Mouse (Mus musculus) MEL (cell line): ENCODE measurements at regions not wholly inside any gene's neighbourhood (a gene's known extent, or its start where the extent isn't known, plus 50 kb on each side); places are given as distances from the start of the nearest gene placed in this dataset.

Source experiments
- DNase-seq: peaks from one replicate; pipeline ENCODE4 v3.0.0; 2011; ENCODE audit warnings: low read depth, low spot score
- H3K27ac ChIP-seq: 2 replicates; pipeline ENCODE4 v1.5.1; 2012; ENCODE audit warnings: low read depth, mild to moderate bottlenecking, control low read depth, low read length, moderate library complexity; ENCODE audit not compliant: control insufficient read depth
- H3K27me3 ChIP-seq, 2 experiments: fragments of 150-350 bp in 1 of 2; sonication (generic) in 1 of 2; 2 replicates each; pipeline ENCODE4 v1.6.1; 2012; ENCODE audit warnings: low read length in 2 of 2, mild to moderate bottlenecking in 2 of 2, improper control_type of control experiment in 1 of 2, moderate library complexity in 1 of 2; ENCODE audit not compliant: insufficient read depth in 2 of 2, control insufficient read depth in 1 of 2
- H3K36me3 ChIP-seq, 2 experiments: 2 replicates each; pipeline ENCODE4 v1.6.1; 2012 to 2014; ENCODE audit warnings: low read length in 2 of 2, improper control_type of control experiment in 1 of 2, inconsistent platforms in 1 of 2, mild to moderate bottlenecking in 1 of 2; ENCODE audit not compliant: insufficient read depth in 2 of 2, control insufficient read depth in 1 of 2
- H3K4me1 ChIP-seq, 2 experiments: fragments of 150-350 bp in 1 of 2; sonication (generic) in 1 of 2; 2 replicates each; pipeline ENCODE4 v1.6.1; 2012; ENCODE audit warnings: low read length in 2 of 2, improper control_type of control experiment in 1 of 2, mild to moderate bottlenecking in 1 of 2; ENCODE audit not compliant: insufficient read depth in 2 of 2, control insufficient read depth in 1 of 2
- H3K4me3 ChIP-seq, 2 experiments: fragments of 150-350 bp in 1 of 2; sonication (generic) in 1 of 2; 2 replicates each; pipeline ENCODE4 v1.5.1; 2012; ENCODE audit warnings: low read depth in 2 of 2, low read length in 2 of 2, mild to moderate bottlenecking in 2 of 2, moderate library complexity in 2 of 2, control low read depth in 1 of 2, improper control_type of control experiment in 1 of 2; ENCODE audit not compliant: control insufficient read depth in 1 of 2, insufficient read depth in 1 of 2
- H3K79me2 ChIP-seq: 2 replicates; pipeline ENCODE4 v1.6.1; 2012; ENCODE audit warnings: mild to moderate bottlenecking, low read length, moderate library complexity; ENCODE audit not compliant: control insufficient read depth, poor library complexity, insufficient read depth
- H3K9ac ChIP-seq: 2 replicates; pipeline ENCODE4 v1.6.1; 2012; ENCODE audit warnings: low read depth, mild to moderate bottlenecking, control low read depth, low read length, moderate library complexity; ENCODE audit not compliant: control insufficient read depth, poor library complexity, severe bottlenecking
- H3K9me3 ChIP-seq: fragments of 150-350 bp; sonication (generic); replicated peaks from 2 replicates; pipeline ENCODE4 v1.6.1; 2012; ENCODE audit warnings: mild to moderate bottlenecking, low read length, improper control_type of control experiment, moderate library complexity; ENCODE audit not compliant: insufficient read depth
- CHD1 ChIP-seq: IDR thresholded peaks from 2 replicates; pipeline ENCODE4 v1.6.1; 2012; ENCODE audit warnings: low read depth, mild to moderate bottlenecking, inconsistent platforms, low read length, improper control_type of control experiment
- CHD2 ChIP-seq: IDR thresholded peaks from 2 replicates; pipeline ENCODE4 v1.6.1; 2011; ENCODE audit warnings: low read length, improper control_type of control experiment
- CTCF ChIP-seq, 3 experiments: IDR thresholded peaks in 2 of 3; conservative IDR thresholded peaks in 1 of 3; 2 replicates each; pipeline ENCODE4 v1.5.1; 2011 to 2012; ENCODE audit warnings: low read length in 3 of 3, low read depth in 2 of 3, mild to moderate bottlenecking in 2 of 3, improper control_type of control experiment in 1 of 3, inconsistent platforms in 1 of 3, mixed read lengths in 1 of 3, moderate library complexity in 1 of 3; ENCODE audit not compliant: control insufficient read depth in 1 of 3, insufficient read depth in 1 of 3, poor library complexity in 1 of 3, severe bottlenecking in 1 of 3
- E2F4 ChIP-seq: IDR thresholded peaks from 2 replicates; pipeline ENCODE4 v1.6.1; 2011; ENCODE audit warnings: low read depth, low read length, improper control_type of control experiment, borderline replicate concordance
- ELF1 ChIP-seq: IDR thresholded peaks from 2 replicates; pipeline ENCODE4 v1.6.1; 2014; ENCODE audit warnings: low read depth, mild to moderate bottlenecking, inconsistent platforms, low read length, improper control_type of control experiment, moderate library complexity
- EP300 ChIP-seq, 2 experiments: IDR thresholded peaks; 2 replicates each; pipeline ENCODE4 v1.6.1; 2011; ENCODE audit warnings: improper control_type of control experiment in 2 of 2, low read length in 2 of 2, low read depth in 1 of 2, mild to moderate bottlenecking in 1 of 2
- ETS1 ChIP-seq: IDR thresholded peaks from 2 replicates; pipeline ENCODE4 v1.6.1; 2012; ENCODE audit warnings: low read depth, mild to moderate bottlenecking, inconsistent platforms, low read length, improper control_type of control experiment, moderate library complexity
- GABPA ChIP-seq: IDR thresholded peaks from 2 replicates; pipeline ENCODE4 v1.6.1; 2012; ENCODE audit warnings: low read depth, mild to moderate bottlenecking, inconsistent platforms, low read length, improper control_type of control experiment, moderate library complexity
- GATA1 ChIP-seq: IDR thresholded peaks from 2 replicates; pipeline ENCODE4 v1.6.1; 2011; ENCODE audit warnings: low read depth, low read length, improper control_type of control experiment
- HCFC1 ChIP-seq: IDR thresholded peaks from 2 replicates; pipeline ENCODE4 v1.6.1; 2012; ENCODE audit warnings: low read depth, mild to moderate bottlenecking, inconsistent platforms, low read length, improper control_type of control experiment, moderate library complexity
- KAT2A ChIP-seq: conservative IDR thresholded peaks from 2 replicates; pipeline ENCODE4 v1.6.1; 2012; ENCODE audit warnings: low read depth, low read length, improper control_type of control experiment, inconsistent platforms
- MAFK ChIP-seq: IDR thresholded peaks from 2 replicates; pipeline ENCODE4 v1.6.1; 2011; ENCODE audit warnings: low read depth, mild to moderate bottlenecking, low read length, improper control_type of control experiment, borderline replicate concordance
- MAZ ChIP-seq: IDR thresholded peaks from 2 replicates; pipeline ENCODE4 v1.6.1; 2012; ENCODE audit warnings: low read depth, mild to moderate bottlenecking, inconsistent platforms, low read length, improper control_type of control experiment
- MEF2A ChIP-seq: IDR thresholded peaks from 2 replicates; pipeline ENCODE4 v1.6.1; 2014; ENCODE audit warnings: low read depth, mild to moderate bottlenecking, inconsistent platforms, low read length, improper control_type of control experiment; ENCODE audit not compliant: poor library complexity, insufficient replicate concordance, severe bottlenecking; ENCODE audit errors: extremely low read depth
- MYB ChIP-seq: IDR thresholded peaks from 2 replicates; pipeline ENCODE4 v1.6.1; 2011; ENCODE audit warnings: mild to moderate bottlenecking, low read depth, low read length, improper control_type of control experiment
- MYC ChIP-seq: IDR thresholded peaks from 2 replicates; pipeline ENCODE4 v1.6.1; 2011; ENCODE audit warnings: low read depth, mild to moderate bottlenecking, low read length, improper control_type of control experiment, moderate library complexity
- POLR2A ChIP-seq, 2 experiments: IDR thresholded peaks; 2 replicates each; pipeline ENCODE4 v1.6.1; 2011 to 2012; ENCODE audit warnings: low read length in 2 of 2, mild to moderate bottlenecking in 2 of 2, control low read depth in 1 of 2, improper control_type of control experiment in 1 of 2, low read depth in 1 of 2, moderate library complexity in 1 of 2; ENCODE audit not compliant: control insufficient read depth in 1 of 2, insufficient read depth in 1 of 2, poor library complexity in 1 of 2
- POLR2AphosphoS2 ChIP-seq: IDR thresholded peaks from 2 replicates; pipeline ENCODE4 v1.6.1; 2011; ENCODE audit warnings: low read length, improper control_type of control experiment
- POLR2AphosphoS5 ChIP-seq: IDR thresholded peaks from 2 replicates; pipeline ENCODE4 v1.6.1; 2012; ENCODE audit warnings: low read depth, borderline replicate concordance, mild to moderate bottlenecking, inconsistent platforms, low read length, moderate library complexity, mixed read lengths
- RCOR1 ChIP-seq: IDR thresholded peaks from 2 replicates; pipeline ENCODE4 v1.6.1; 2012; ENCODE audit warnings: low read depth, mild to moderate bottlenecking, inconsistent platforms, low read length, improper control_type of control experiment
- SIN3A ChIP-seq: IDR thresholded peaks from 2 replicates; pipeline ENCODE4 v1.6.1; 2012; ENCODE audit warnings: low read length, improper control_type of control experiment, inconsistent platforms
- SMC3 ChIP-seq: IDR thresholded peaks from 2 replicates; pipeline ENCODE4 v1.6.1; 2011; ENCODE audit warnings: low read depth, low read length, improper control_type of control experiment
- TAL1 ChIP-seq: IDR thresholded peaks from 2 replicates; pipeline ENCODE4 v1.6.1; 2012; ENCODE audit warnings: mild to moderate bottlenecking, inconsistent platforms, low read length, moderate library complexity, mixed read lengths
- TBP ChIP-seq: IDR thresholded peaks from 2 replicates; pipeline ENCODE4 v1.8.0; 2011; ENCODE audit warnings: low read depth, low read length, improper control_type of control experiment
- TCF12 ChIP-seq: IDR thresholded peaks from 2 replicates; pipeline ENCODE4 v1.6.1; 2014; ENCODE audit warnings: low read depth, mild to moderate bottlenecking, inconsistent platforms, low read length, improper control_type of control experiment, moderate library complexity
- USF2 ChIP-seq, 2 experiments: IDR thresholded peaks; 2 replicates each; pipeline ENCODE4 v1.6.1; 2011 to 2012; ENCODE audit warnings: improper control_type of control experiment in 2 of 2, low read length in 2 of 2, borderline replicate concordance in 1 of 2, inconsistent platforms in 1 of 2, low read depth in 1 of 2, mild to moderate bottlenecking in 1 of 2; ENCODE audit not compliant: insufficient read depth in 1 of 2
- ZC3H11A ChIP-seq: IDR thresholded peaks from 2 replicates; pipeline ENCODE4 v1.6.1; 2012; ENCODE audit warnings: low read depth, mild to moderate bottlenecking, inconsistent platforms, low read length, improper control_type of control experiment
- ZKSCAN1 ChIP-seq: IDR thresholded peaks from 2 replicates; pipeline ENCODE4 v1.6.1; 2012; ENCODE audit warnings: low read depth, mild to moderate bottlenecking, inconsistent platforms, low read length, improper control_type of control experiment, moderate library complexity
- ZMIZ1 ChIP-seq: IDR thresholded peaks from 2 replicates; pipeline ENCODE4 v1.6.1; 2012; ENCODE audit warnings: low read depth, mild to moderate bottlenecking, inconsistent platforms, low read length, improper control_type of control experiment, moderate library complexity

GRCm38 (mm10) chrX:19153619-19154018 is 327.5 kb downstream of the Tex13c3 start:
- no peaks in the 10 kb centered on the region for H3K27me3 ChIP-seq
- peaks cover 0 to 37% of the 10 kb centered on the region in 2 experiments for H3K36me3 ChIP-seq
- no peaks in the 10 kb centered on the region for H3K79me2 ChIP-seq
- TF ChIP-seq GATA1 (no peak), CTCF (IDR thresholded peaks at IDR 0.05 in 2 of 3, conservative IDR thresholded peaks at IDR 0.05 in 1 of 3; ENCODE audit: control insufficient read depth in 1 of 3, insufficient read depth in 1 of 3, low read depth in 2 of 3, low read length in 3 of 3, poor library complexity in 1 of 3, severe bottlenecking in 1 of 3) (no peak), MEF2A (no peak), SIN3A (no peak), SMC3 (no peak), USF2 (IDR thresholded peaks at IDR 0.05; ENCODE audit: borderline replicate concordance in 1 of 2, insufficient read depth in 1 of 2, low read depth in 1 of 2, low read length in 2 of 2) (no peak), CHD1 (no peak), ZKSCAN1 (no peak), POLR2A (IDR thresholded peaks at IDR 0.05; ENCODE audit: control insufficient read depth in 1 of 2, insufficient read depth in 1 of 2, low read depth in 1 of 2, low read length in 2 of 2, poor library complexity in 1 of 2) (no peak), KAT2A (no peak)
- no peak overlapping the region for H3K27ac ChIP-seq
- H3K9me3 ChIP-seq: no peaks in the 10 kb centered on the region
- H3K9ac ChIP-seq: no peak overlapping the region
- H3K4me3 ChIP-seq: no peak overlapping the region
- peaks cover 8 to 15% of the 10 kb centered on the region in 2 experiments for H3K4me1 ChIP-seq
- DNase-seq: peak; percentile 50

GRCm38 (mm10) chrX:19152170-19152861 is 328.8 kb downstream of the Tex13c3 start:
- no peaks in the 10 kb centered on the region for H3K9me3 ChIP-seq
- H3K36me3 ChIP-seq: peaks cover 0 to 49% of the 10 kb centered on the region in 2 experiments
- no peaks in the 10 kb centered on the region for H3K79me2 ChIP-seq
- H3K27ac ChIP-seq: no peak overlapping the region
- peaks cover 10 to 18% of the 10 kb centered on the region in 2 experiments for H3K4me1 ChIP-seq
- DNase-seq: peak; percentile 46
- no peak overlapping the region for H3K4me3 ChIP-seq
- no peaks in the 10 kb centered on the region for H3K27me3 ChIP-seq
- no peak overlapping the region for H3K9ac ChIP-seq
- TF ChIP-seq RCOR1 (peak; percentile 67; the same call in 1 of the 2 replicates), E2F4 (no peak), CTCF (IDR thresholded peaks at IDR 0.05 in 2 of 3, conservative IDR thresholded peaks at IDR 0.05 in 1 of 3; ENCODE audit: control insufficient read depth in 1 of 3, insufficient read depth in 1 of 3, low read depth in 2 of 3, low read length in 3 of 3, poor library complexity in 1 of 3, severe bottlenecking in 1 of 3) (no peak), MYB (no peak), CHD2 (no peak), POLR2A (IDR thresholded peaks at IDR 0.05; ENCODE audit: control insufficient read depth in 1 of 2, insufficient read depth in 1 of 2, low read depth in 1 of 2, low read length in 2 of 2, poor library complexity in 1 of 2) (no peak), GABPA (no peak), TCF12 (peak; percentile 90), ZC3H11A (no peak), ETS1 (peak; percentile 40; the same call in 1 of the 2 replicates), EP300 (IDR thresholded peaks at IDR 0.05; ENCODE audit: low read depth in 1 of 2, low read length in 2 of 2) (peak; percentile 84), MAFK (peak; percentile 35; the same call in 1 of the 2 replicates), USF2 (IDR thresholded peaks at IDR 0.05; ENCODE audit: borderline replicate concordance in 1 of 2, insufficient read depth in 1 of 2, low read depth in 1 of 2, low read length in 2 of 2) (no peak), ZMIZ1 (no peak), ZKSCAN1 (no peak), GATA1 (peak; percentile 74), ELF1 (no peak), MEF2A (0 out of 2 replicates have a peak, but pooled peaks have one; percentile 39), HCFC1 (no peak), TAL1 (peak; percentile 51), TBP (no peak), MAZ (no peak), POLR2AphosphoS2 (no peak), MYC (no peak), POLR2AphosphoS5 (no peak)
